Mouse (Mus musculus) inflammation-experienced regulatory T-cells, adult 16 weeks (primary cell): Measurements from ENCODE around the gene Rps24. TPM values are rescaled to one million over a fixed set of nuclear protein-coding genes. Genes with fewer than 3 reads are reported as not detected.

ENCODE experiments used
- polyA plus RNA-seq: library from polyadenylated mRNA; unstranded; fragments of 100-300 nt; shearing (Covaris generic); gene quantifications from one replicate; pipeline ENCODE4 v1.2.1, GENCODE M21; 2017

Rps24 gene
- 1,120 TPM for polyA plus RNA-seq

GRCm38 (mm10) chr14:24486773-24487227, at the start of gene Rps24, which contains the start of gene Polr3a:
Rps24 (plus strand) TSS chr14:24487125.
Polr3a (minus strand) TSS chr14:24487058.

Other genes starting within 250 kb of the Rps24 start
- gene Dlg5, start 241.2 kb upstream of the Rps24 start, polyA plus RNA-seq = 0.56 TPM
- not detected for gene E330034G19Rik, start 193.9 kb upstream of the Rps24 start, polyA plus RNA-seq
- gene Polr3a, start 67 bp upstream of the Rps24 start, polyA plus RNA-seq = 35.8 TPM